Mouse (Mus musculus): ENCODE measurements around the gene Zscan10.

DNA sequence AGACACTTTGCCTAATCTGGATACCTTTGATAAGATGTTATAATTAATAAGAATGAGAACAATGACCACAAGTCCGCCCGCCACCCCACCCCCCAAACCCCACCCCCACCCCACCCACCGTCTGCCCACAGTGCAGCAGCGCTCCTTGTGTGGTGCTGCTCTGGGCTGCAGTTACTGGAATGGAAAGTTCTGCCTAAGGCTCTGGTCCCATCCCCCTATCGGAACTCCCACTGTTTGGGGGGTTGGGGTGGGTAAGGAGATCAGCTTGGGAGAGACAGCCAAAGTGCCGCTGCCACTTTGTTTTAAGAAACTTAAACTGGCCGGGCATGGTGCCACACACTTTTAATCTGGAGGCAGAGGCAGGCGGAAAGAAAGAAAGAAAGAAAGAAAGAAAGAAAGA is 2.4 kb downstream of the Zscan10 start:
- TF ChIP-seq POLR2A (IDR thresholded peaks at IDR 0.05; ENCODE audit: insufficient read length, low read depth) (no peak), REST (IDR thresholded peaks at IDR 0.05; ENCODE audit: insufficient read depth, insufficient read length) (no peak), MYOD1 (IDR thresholded peaks at IDR 0.05; ENCODE audit: control insufficient read depth in 1 of 3, insufficient read length in 2 of 3, low read depth in 2 of 3) (no peak), CEBPB (IDR thresholded peaks at IDR 0.05; ENCODE audit: insufficient read depth, poor library complexity, severe bottlenecking) (no peak), TCF12 (IDR thresholded peaks at IDR 0.05; ENCODE audit: insufficient read depth, poor library complexity, severe bottlenecking) (no peak), POLR2AphosphoS2 (IDR thresholded peaks at IDR 0.05; ENCODE audit: insufficient read length, low read depth) (no peak), MAX (IDR thresholded peaks at IDR 0.05; ENCODE audit: low read depth) (no peak), E2F4 (IDR thresholded peaks at IDR 0.05; ENCODE audit: insufficient read depth) (no peak), TCF3 (IDR thresholded peaks at IDR 0.05; ENCODE audit: insufficient read length, low read depth) (no peak), USF1 (IDR thresholded peaks at IDR 0.05; ENCODE audit: low read depth) (no peak), SRF (IDR thresholded peaks at IDR 0.05; ENCODE audit: control insufficient read depth, insufficient read length, low read depth) (no peak)
